Mouse (Mus musculus) limb, embryonic 12.5 days (tissue): ENCODE results near the gene Rnf31. TPM values are rescaled to one million over a fixed set of nuclear protein-coding genes. Genes with fewer than 3 reads are reported as not detected.
A peak's percentile ranks its signal among the peaks of the same experiment; 100 is the strongest.

Source experiments
- ATAC-seq: fragments of 200-750 bp; cut with Nextera tagmentation; 2 replicates; pipeline ENCODE4 v1.8.0; 2017; ENCODE audit warnings: low read depth, moderate TSS enrichment; ENCODE audit not compliant: insufficient number of reproducible peaks, insufficient read depth, low FRiP score, low TSS enrichment
- H3K27ac ChIP-seq: fragments of 300-500 bp; sonication (generic); 2 replicates; pipeline ENCODE4 v1.5.1; 2016; ENCODE audit warnings: mild to moderate bottlenecking, moderate library complexity
- H3K27me3 ChIP-seq: fragments of 300-500 bp; sonication (generic); 2 replicates; pipeline ENCODE4 v1.6.1; 2016; ENCODE audit warnings: mild to moderate bottlenecking, moderate library complexity
- H3K36me3 ChIP-seq: fragments of 300-500 bp; sonication (generic); 2 replicates; pipeline ENCODE4 v1.6.1; 2016; ENCODE audit warnings: mild to moderate bottlenecking, moderate library complexity
- H3K4me1 ChIP-seq: fragments of 300-500 bp; sonication (generic); replicated peaks from 2 replicates; pipeline ENCODE4 v1.6.1; 2016
- H3K4me2 ChIP-seq: fragments of 300-500 bp; sonication (generic); 2 replicates; pipeline ENCODE4 v1.6.1; 2016; ENCODE audit warnings: mild to moderate bottlenecking, moderate library complexity
- H3K4me3 ChIP-seq: fragments of 300-500 bp; sonication (generic); replicated peaks from 2 replicates; pipeline ENCODE4 v1.5.1; 2016; ENCODE audit warnings: mild to moderate bottlenecking
- H3K9ac ChIP-seq: fragments of 300-500 bp; sonication (generic); replicated peaks from 2 replicates; pipeline ENCODE4 v1.6.1; 2016; ENCODE audit warnings: mild to moderate bottlenecking, moderate library complexity
- H3K9me3 ChIP-seq: fragments of 300-500 bp; sonication (generic); 2 replicates; pipeline ENCODE4 v1.6.1; 2016; ENCODE audit warnings: mild to moderate bottlenecking, moderate library complexity
- WGBS: fragments of 180-500 bp; shearing (Covaris S2); methylation state at CpG from one replicate; pipeline ENCODE4 v1.1.7; 2016; 5-methylcytosine and 5-hydroxymethylcytosine counted together
- polyA plus RNA-seq: library from polyadenylated mRNA; unstranded; fragments of >200 nt; fragmentation: Nextera tagmentation; extraction: Ambion mirVana; gene quantifications from 2 replicates; pipeline ENCODE4 v1.2.1, GENCODE M21; 2016

Gene Rnf31
- polyA plus RNA-seq, 1 experiment from 2014 or later, result 19.9 TPM

DNA sequence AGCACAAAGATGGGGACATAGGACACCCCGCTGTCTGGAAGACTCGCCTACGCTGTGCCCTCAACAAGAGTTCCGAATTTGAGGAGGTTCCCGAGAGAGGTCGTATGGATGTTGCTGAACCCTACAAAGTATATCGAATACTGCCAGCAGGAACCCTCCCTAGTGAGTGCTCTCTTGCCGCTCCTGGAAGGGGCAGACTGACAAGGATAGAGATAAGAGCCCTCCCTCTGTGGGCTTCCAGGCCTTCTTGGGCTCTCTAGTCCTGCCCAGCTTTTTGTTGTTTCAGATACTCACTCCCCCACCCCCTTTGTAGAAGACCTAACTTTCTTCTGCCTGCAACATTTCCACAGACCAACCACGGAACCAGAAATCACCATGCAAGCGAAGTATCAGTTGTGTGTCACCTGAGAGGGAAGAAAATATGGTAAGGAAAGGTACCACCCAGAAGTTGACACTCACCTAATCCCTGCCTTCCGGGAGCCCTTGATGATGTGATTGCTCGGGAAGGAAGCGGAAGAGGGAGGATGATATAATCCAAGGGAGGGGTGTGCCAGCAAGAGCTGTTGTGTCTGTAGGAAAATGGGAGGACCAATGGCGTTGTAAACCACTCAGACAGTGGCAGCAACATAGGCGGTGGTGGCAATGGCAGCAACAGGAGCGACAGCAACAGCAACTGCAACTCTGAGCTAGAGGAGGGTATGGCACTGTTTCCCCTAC lies 14.4 kb downstream of the Rnf31 start:
- Histone ChIP-seq H3K9me3 (no peaks in the 10 kb centered on the region), H3K4me2 (no peak overlapping the region), H3K4me3 (no peak overlapping the region), H3K4me1 (peaks cover 6% of the 10 kb centered on the region), H3K36me3 (peaks cover 75% of the 10 kb centered on the region), H3K27me3 (no peaks in the 10 kb centered on the region), H3K9ac (no peak overlapping the region), H3K27ac (no peak overlapping the region)
- no peak for ATAC-seq
- WGBS, result 91% methylated on average over 16 of the region's 16 CpGs

DNA sequence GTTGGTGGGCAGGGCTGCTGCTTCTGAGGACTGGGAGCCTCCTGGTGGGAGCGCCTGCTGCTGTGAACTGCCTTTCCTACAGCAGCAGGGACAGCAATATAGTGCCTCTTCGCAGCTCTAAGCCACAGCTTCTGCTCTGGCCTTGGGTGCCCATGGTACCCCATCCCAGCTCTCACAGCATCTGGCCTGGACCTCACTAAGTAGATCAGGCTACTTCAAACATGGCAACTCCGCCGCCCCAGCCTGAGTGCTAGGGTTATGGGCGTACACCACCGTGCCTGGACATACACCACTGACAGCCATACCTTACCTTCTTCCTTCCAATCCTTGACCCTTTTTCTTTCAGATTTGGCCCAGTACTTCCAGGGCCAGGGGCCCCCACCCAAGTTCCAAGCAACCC lies 16.8 kb downstream of the Rnf31 start:
- no peak for ATAC-seq
- Histone ChIP-seq H3K4me2 (no peak overlapping the region), H3K9me3 (no peaks in the 10 kb centered on the region), H3K4me3 (no peak overlapping the region), H3K4me1 (peaks cover 6% of the 10 kb centered on the region), H3K27me3 (no peaks in the 10 kb centered on the region), H3K36me3 (peaks cover 51% of the 10 kb centered on the region), H3K9ac (no peak overlapping the region), H3K27ac (no peak overlapping the region)
- WGBS, result 96% methylated on average over 6 of the region's 6 CpGs

DNA sequence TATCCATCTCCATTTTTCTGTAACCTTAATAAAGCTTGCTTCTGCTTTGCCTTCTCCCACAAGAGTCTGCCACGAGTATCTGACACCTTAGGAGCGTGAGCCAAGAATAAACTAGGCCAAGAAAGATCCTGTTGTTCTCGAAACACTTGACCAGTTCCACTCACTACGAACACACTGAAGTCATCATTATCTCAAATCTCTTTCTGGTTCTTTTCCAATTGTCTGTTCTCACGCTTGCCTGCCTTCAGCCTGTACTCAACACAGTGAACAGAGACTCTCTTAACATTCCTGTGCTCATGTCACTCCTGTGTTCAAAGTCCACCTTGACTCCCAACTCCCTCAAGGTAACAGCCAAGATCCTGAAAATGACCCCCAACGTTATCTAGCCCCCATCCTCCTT lies 21.8 kb downstream of the Rnf31 start:
- 81% methylated on average over 6 of the region's 6 CpGs for WGBS
- H3K27me3 ChIP-seq, result no peaks in the 10 kb centered on the region
- ATAC-seq, result no peak
- H3K27ac ChIP-seq, result no peak overlapping the region
- H3K9ac ChIP-seq, result no peak overlapping the region
- H3K9me3 ChIP-seq, result no peaks in the 10 kb centered on the region
- no peak overlapping the region for H3K4me2 ChIP-seq
- H3K36me3 ChIP-seq, result peaks cover 19% of the 10 kb centered on the region
- no peak overlapping the region for H3K4me3 ChIP-seq
- H3K4me1 ChIP-seq, result peaks cover under 1% of the 10 kb centered on the region; the same call in 1 of the 2 replicates

DNA sequence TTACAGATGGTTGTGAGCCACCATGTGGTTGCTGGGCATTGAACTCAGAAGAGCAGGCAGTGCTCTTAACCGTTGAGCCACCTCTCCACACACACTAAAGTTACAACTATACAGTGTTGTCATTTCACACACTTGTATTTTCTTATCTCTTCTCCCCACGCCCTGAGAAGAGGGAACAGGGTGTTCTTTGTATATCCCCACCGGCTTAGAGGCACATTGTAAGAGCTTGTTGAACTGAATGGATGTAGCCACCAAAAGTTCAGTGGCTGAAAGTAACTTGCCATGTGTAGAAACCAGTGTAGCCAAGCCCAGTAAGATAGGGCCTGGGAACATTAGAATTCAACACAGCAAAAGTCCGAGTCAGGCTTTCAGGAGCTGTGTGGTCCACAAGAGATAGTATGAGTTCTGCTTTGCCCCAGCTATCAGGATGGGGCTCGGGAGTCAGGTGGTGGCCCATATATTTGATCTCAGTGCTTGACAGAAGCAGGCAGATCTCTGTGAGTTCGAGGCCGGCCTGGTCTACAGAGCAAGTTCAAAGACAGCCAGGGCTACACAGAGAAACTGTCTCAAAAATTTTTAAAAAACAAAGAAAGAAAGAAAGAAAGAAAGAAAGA lies 23.2 kb downstream of the Rnf31 start:
- no peak overlapping the region for H3K9ac ChIP-seq
- WGBS, result 81% methylated on average over 7 of the region's 7 CpGs
- H3K4me3 ChIP-seq, result no peak overlapping the region
- ATAC-seq, result no peak
- H3K36me3 ChIP-seq, result peaks cover 6% of the 10 kb centered on the region
- H3K9me3 ChIP-seq, result no peaks in the 10 kb centered on the region
- no peaks in the 10 kb centered on the region for H3K27me3 ChIP-seq
- no peak overlapping the region for H3K4me2 ChIP-seq
- H3K4me1 ChIP-seq, result peaks cover 7% of the 10 kb centered on the region
- H3K27ac ChIP-seq, result no peak overlapping the region

DNA sequence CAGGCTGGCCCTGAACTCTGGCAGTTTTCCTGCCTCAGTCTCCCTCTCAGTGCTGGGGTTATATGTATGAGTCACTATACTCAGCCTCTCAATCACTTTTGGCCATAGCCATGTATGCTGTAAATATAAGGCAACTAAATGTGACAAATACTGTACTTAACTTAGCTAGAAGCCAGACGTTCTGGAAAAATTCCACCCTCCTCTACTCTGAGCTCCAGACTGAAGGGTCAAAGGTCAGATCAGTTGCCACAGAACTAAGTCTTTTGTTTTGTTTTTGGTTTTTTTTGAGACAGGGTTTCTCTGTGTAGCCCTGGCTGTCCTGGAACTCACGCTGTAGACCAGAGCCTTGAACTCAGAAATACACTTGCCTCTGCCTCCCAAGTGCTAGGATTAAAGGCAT lies 24.4 kb downstream of the Rnf31 start:
- Histone ChIP-seq H3K4me3 (no peak overlapping the region), H3K9me3 (no peaks in the 10 kb centered on the region), H3K4me2 (no peak overlapping the region), H3K9ac (no peak overlapping the region), H3K4me1 (peaks cover 7% of the 10 kb centered on the region), H3K36me3 (no peaks in the 10 kb centered on the region), H3K27me3 (no peaks in the 10 kb centered on the region), H3K27ac (no peak overlapping the region)
- ATAC-seq, result no peak
- WGBS, result 53% methylated on average over 2 of the region's 2 CpGs

DNA sequence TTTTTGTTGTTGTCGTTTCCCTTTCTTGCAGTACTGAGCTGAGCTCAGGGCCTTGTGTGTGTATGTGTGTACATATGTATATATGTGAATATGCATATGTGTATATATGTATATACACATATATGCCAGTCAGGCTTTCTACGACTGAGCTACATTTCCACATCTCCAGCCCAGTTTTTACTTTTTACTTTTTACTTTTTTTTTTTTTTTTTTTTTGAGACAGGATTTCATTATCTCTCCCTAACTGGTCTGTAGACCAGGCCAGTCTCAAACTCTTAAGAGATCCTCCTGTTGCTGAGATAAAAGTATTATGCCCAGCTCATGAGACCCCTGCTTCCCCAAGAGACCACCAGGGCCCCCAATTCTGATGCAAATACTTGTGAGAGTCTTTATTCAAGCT lies 25.3 kb downstream of the Rnf31 start:
- ATAC-seq, result no peak
- Histone ChIP-seq H3K9ac (no peak overlapping the region), H3K27ac (no peak overlapping the region), H3K4me2 (no peak overlapping the region), H3K9me3 (no peaks in the 10 kb centered on the region), H3K4me1 (peaks cover 7% of the 10 kb centered on the region), H3K4me3 (no peak overlapping the region), H3K36me3 (no peaks in the 10 kb centered on the region), H3K27me3 (no peaks in the 10 kb centered on the region)
- WGBS, result 87% methylated on average over 2 of the region's 2 CpGs

DNA sequence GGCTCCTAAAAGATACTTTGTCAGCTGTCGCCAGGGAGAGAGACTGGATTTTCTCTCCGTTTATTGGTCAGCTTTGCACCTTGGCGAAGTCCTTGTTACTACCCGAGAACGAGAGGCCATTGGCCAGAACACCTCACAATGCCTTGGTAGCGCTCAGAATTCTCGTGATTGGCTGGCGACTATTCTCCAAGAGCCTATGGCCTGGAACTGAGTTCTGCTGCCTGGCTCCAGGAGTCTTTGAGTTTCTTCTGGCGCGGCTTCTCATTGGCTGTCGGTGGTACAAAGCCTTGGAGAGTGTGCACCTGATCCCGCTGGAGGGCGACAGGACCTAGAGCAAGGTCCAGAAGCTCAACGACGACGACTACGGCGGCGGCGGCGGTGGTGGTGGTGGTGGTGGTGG lies 26.3 kb downstream of the Rnf31 start, which contains the start of gene Rec8:
Rec8 (plus strand) TSS at position 216 of the 400 bp plus-strand sequence.
- Histone ChIP-seq H3K27ac (no peak within 1 kb of the TSS), H3K4me2 (peak within 1 kb of the TSS; percentile 45), H3K27me3 (no peaks in the 10 kb centered on the region), H3K4me3 (peak within 1 kb of the TSS; percentile 32), H3K4me1 (peaks cover 7% of the 10 kb centered on the region), H3K36me3 (0 out of 2 replicates have a peak, but pooled peaks cover 2% of the 10 kb centered on the region), H3K9me3 (no peaks in the 10 kb centered on the region), H3K9ac (no peak within 1 kb of the TSS)
- peak; percentile 72 for ATAC-seq
- WGBS, result 15% methylated on average over 21 of the region's 21 CpGs

DNA sequence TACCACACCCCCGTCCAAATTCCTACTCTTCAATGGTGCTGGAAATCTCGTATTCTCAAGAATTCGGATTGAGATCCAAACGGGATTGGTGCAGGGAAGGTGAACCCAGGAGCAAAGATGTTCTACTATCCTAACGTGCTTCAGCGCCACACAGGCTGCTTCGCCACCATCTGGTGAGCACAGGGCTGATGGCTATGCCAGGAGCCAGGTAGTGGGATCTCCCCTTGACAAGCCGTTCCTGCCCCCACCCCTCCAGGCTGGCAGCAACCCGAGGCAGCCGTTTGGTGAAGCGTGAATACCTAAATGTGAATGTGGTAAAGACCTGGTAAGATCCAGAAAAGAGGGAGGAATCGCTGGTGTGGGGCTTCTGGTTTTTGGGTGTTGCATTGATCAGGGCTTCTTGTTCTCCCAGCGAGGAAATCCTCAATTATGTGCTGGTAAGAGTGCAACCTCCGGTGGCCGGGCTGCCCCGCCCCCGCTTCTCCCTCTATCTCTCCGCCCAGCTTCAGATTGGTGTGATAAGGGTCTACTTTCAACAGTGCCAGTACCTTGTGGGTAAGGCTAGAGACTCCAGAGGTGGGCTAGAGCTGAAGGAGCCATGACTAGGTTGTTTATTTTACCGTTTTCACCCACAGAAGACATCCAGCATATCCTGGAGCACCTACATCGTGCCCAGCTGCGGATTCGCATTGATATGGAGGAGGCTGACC lies 27.1 kb downstream of the Rnf31 start:
- no peak overlapping the region for H3K9ac ChIP-seq
- peaks cover 7% of the 10 kb centered on the region for H3K4me1 ChIP-seq
- WGBS, result 47% methylated on average over 22 of the region's 22 CpGs
- H3K36me3 ChIP-seq, result peaks cover 6% of the 10 kb centered on the region; the same call in 1 of the 2 replicates
- H3K27me3 ChIP-seq, result no peaks in the 10 kb centered on the region
- no peaks in the 10 kb centered on the region for H3K9me3 ChIP-seq
- no peak for ATAC-seq
- peak overlapping the region; percentile 32 for H3K4me3 ChIP-seq
- no peak overlapping the region for H3K27ac ChIP-seq
- peak overlapping the region; percentile 45 for H3K4me2 ChIP-seq

DNA sequence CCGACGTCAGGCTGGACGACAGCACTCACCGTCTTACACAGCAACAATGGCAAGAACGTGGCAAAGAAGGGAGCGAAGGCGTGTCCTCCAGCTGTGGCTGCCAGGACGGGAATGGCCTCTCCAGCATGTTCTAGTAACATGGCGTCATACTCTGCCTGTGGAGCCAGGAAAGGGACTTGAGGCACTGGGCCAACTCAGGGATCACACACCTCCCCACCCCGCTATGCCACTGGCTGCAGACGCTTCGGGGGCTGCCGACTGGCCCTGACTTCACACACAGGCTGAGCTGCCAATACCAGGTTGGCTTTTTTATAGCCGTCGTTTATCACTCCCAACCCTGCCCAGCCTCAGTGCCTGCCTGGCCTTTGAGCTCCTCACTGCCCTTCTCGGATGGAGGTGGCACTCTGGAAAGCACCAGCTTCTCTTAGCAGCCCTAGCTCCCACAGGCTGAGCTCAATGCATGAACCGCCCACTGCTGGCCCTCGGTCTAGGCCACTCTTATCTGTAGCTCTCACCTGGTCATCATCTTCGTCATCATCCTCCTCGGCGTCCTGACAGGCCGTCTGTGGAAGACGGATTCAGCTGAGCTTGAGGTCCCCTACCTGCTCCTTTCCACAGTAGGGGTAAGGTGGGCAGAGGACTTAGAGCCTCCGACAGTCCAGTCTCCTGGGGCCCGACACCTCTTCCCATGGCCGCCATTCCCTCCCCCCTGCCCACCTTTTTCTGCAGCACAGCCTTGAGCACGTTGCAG lies 36.7 kb downstream of the Rnf31 start:
- Histone ChIP-seq H3K9ac (no peak overlapping the region), H3K27ac (no peak overlapping the region), H3K27me3 (no peaks in the 10 kb centered on the region), H3K4me1 (no peaks in the 10 kb centered on the region), H3K4me2 (no peak overlapping the region), H3K4me3 (no peak overlapping the region), H3K9me3 (no peaks in the 10 kb centered on the region), H3K36me3 (peaks cover 98% of the 10 kb centered on the region)
- 79% methylated on average over 27 of the region's 27 CpGs for WGBS
- no peak for ATAC-seq

DNA sequence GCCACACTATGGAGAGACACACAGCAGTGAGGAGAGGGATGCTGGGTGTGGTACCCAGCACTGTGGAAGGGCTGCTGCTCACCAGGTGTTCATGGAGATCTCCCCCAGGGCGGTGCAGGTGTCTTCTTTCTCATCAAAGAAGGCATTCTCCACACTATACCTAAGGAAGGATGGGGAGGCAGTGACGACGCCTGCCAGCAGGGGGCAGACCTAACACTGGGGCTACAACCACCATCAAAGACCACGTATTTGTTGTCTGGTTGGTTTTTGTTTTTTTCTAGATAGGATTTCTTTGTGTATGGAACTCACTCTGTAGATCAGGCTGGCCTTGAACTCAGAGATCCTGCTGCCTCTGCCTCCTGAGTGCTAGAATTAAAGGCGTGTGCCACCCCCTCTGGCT lies 37.8 kb downstream of the Rnf31 start:
- Histone ChIP-seq H3K9ac (no peak overlapping the region), H3K4me2 (no peak overlapping the region), H3K36me3 (peaks cover 100% of the 10 kb centered on the region), H3K4me3 (no peak overlapping the region), H3K27ac (no peak overlapping the region), H3K9me3 (no peaks in the 10 kb centered on the region), H3K4me1 (0 out of 2 replicates have a peak, but pooled peaks cover 3% of the 10 kb centered on the region), H3K27me3 (no peaks in the 10 kb centered on the region)
- ATAC-seq, result no peak
- WGBS, result 55% methylated on average over 5 of the region's 5 CpGs
